Mouse (Mus musculus): ENCODE measurements around the gene Zfp553. TPM values are rescaled to one million over a fixed set of nuclear protein-coding genes. Genes with fewer than 3 reads are reported as not detected.
A peak's percentile ranks its signal among the peaks of the same experiment; 100 is the strongest.
"Not testable (repeated sequence)": the region's sequence is repeated elsewhere in the genome, so short reads cannot be mapped to it uniquely, and the experiment has no call there.

Gene Zfp553
- polyA plus RNA-seq, 1 experiment: 6.8 TPM

- H3K27ac ChIP-seq (ENCODE audit: insufficient read depth, low read depth, low read length): peak overlapping the region; percentile 86
- peak overlapping the region; percentile 87 for H3K4me3 ChIP-seq (ENCODE audit: insufficient read depth, low read length)
- no peak for TF ChIP-seq POLR2A (IDR thresholded peaks at IDR 0.05; ENCODE audit: borderline replicate concordance, low read depth, low read length)
- H3K4me1 ChIP-seq (ENCODE audit: control insufficient read depth, insufficient read depth, low read length): peaks cover 25% of the 10 kb centered on the region
Observed at GRCm38 (mm10) chr7:127231826-127232621, 837 bp upstream of the Zfp553 start.

- H3K27ac ChIP-seq (ENCODE audit: insufficient read depth, low read depth, low read length): peak overlapping the region; percentile 86
- peak overlapping the region; percentile 87 for H3K4me3 ChIP-seq (ENCODE audit: insufficient read depth, low read length)
- TF ChIP-seq CTCF (IDR thresholded peaks at IDR 0.05; ENCODE audit: low read depth, low read length) (no peak), POLR2A (IDR thresholded peaks at IDR 0.05; ENCODE audit: borderline replicate concordance, low read depth, low read length) (no peak)
- peaks cover 25% of the 10 kb centered on the region for H3K4me1 ChIP-seq (ENCODE audit: control insufficient read depth, insufficient read depth, low read length)
Observed at GRCm38 (mm10) chr7:127233368-127233749, 498 bp downstream of the Zfp553 start.

- 0 out of 2 replicates have a peak overlapping the region, but pooled peaks have one; percentile 8 for H3K27ac ChIP-seq (ENCODE audit: insufficient read depth, low read depth, low read length)
- no peak for TF ChIP-seq CTCF (IDR thresholded peaks at IDR 0.05; ENCODE audit: low read depth, low read length)
- TF ChIP-seq POLR2A (IDR thresholded peaks at IDR 0.05; ENCODE audit: borderline replicate concordance, low read depth, low read length): no peak
- H3K4me1 ChIP-seq (ENCODE audit: control insufficient read depth, insufficient read depth, low read length): peaks cover 25% of the 10 kb centered on the region
- H3K4me3 ChIP-seq (ENCODE audit: insufficient read depth, low read length): peak overlapping the region; percentile 87
Observed at GRCm38 (mm10) chr7:127233765-127234164, 904 bp downstream of the Zfp553 start.

DNA sequence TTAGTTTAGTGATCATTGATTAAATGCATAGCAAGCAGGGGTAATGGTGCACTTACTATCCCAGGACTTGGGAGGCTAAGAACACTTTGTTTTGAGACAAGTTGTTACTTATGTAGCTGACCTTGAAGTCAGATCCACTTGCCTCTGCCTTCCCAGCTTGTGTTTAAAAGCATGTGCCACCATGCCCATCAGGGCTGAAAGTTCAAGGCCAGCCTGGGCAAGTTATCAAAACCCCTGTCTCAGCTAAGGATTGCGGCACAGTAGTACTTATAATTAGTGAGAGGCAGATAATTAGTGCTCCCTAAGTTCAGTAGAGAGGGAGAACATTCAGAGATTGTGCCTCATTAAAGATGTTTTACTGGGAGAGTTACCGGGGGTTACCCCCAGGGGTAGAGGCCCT, 1.9 kb downstream of the Zfp553 start:
- H3K4me3 ChIP-seq (ENCODE audit: insufficient read depth, low read length): no peak overlapping the region
- H3K4me1 ChIP-seq (ENCODE audit: control insufficient read depth, insufficient read depth, low read length): peaks cover 21% of the 10 kb centered on the region
- TF ChIP-seq POLR2A (IDR thresholded peaks at IDR 0.05; ENCODE audit: borderline replicate concordance, low read depth, low read length): no peak
- TF ChIP-seq CTCF (IDR thresholded peaks at IDR 0.05; ENCODE audit: low read depth, low read length): no peak
- H3K27ac ChIP-seq (ENCODE audit: insufficient read depth, low read depth, low read length): no peak overlapping the region

- Histone ChIP-seq H3K27ac (ENCODE audit: insufficient read depth, low read depth, low read length) (no peak overlapping the region; the same call in 1 of the 2 replicates), H3K4me1 (ENCODE audit: control insufficient read depth, insufficient read depth, low read length) (peaks cover 11% of the 10 kb centered on the region), H3K4me3 (ENCODE audit: insufficient read depth, low read length) (peak overlapping the region; percentile 91)
- no peak for TF ChIP-seq CTCF (IDR thresholded peaks at IDR 0.05; ENCODE audit: low read depth, low read length)
- TF ChIP-seq POLR2A (IDR thresholded peaks at IDR 0.05; ENCODE audit: borderline replicate concordance, low read depth, low read length): no peak
Observed at GRCm38 (mm10) chr7:127243361-127243867, 10.6 kb downstream of the Zfp553 start.

DNA sequence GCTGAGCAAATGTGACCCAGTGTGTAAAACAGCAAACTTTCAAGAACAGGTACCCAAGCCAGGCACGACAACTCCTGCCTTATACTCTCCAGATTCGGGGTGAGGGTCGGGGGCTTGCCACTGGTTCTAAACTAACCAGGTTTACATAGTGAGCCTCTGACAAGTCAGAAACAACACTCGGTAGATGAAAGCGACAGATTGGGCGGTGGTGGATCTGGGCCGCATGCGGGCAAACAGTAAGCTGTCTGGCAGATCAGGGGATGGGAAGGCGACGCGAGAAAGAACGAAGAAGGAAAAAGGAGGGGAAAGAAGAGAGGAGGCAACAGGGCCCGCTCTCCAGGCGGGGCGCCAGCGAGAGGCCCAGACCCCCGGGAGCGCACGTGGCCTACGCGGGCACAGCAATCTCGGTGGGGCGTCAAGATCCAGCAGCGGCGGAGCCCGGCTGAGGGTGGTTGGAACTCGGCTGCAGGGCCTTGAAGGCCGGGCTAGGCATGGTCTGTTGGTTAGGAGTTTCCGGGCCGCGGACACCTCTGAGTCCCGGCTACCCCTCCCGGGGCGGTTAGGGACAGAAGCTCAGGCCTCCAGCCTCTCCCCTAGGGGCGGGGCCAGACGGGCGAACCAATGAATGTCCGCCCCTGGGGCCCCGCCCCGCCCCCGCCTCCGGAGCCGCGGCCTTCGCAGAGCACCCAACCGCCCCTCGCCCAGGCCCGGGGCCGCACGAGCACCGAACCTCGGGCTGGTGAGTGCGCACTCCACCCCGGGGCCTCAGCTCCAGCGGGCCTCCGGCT, 11.2 kb downstream of the Zfp553 start, which contains the start of gene Zfp771:
Gene Zfp771, plus strand, starts transcription at position 405 of the 788 bp plus-strand sequence.
- H3K27ac ChIP-seq (ENCODE audit: insufficient read depth, low read depth, low read length): peak within 1 kb of the TSS; percentile 75
- TF ChIP-seq CTCF (IDR thresholded peaks at IDR 0.05; ENCODE audit: low read depth, low read length) (no peak), POLR2A (IDR thresholded peaks at IDR 0.05; ENCODE audit: borderline replicate concordance, low read depth, low read length) (peak; percentile 19; the same call in 1 of the 2 replicates)
- peaks cover 11% of the 10 kb centered on the region for H3K4me1 ChIP-seq (ENCODE audit: control insufficient read depth, insufficient read depth, low read length)
- peak within 1 kb of the TSS; percentile 91 for H3K4me3 ChIP-seq (ENCODE audit: insufficient read depth, low read length)

DNA sequence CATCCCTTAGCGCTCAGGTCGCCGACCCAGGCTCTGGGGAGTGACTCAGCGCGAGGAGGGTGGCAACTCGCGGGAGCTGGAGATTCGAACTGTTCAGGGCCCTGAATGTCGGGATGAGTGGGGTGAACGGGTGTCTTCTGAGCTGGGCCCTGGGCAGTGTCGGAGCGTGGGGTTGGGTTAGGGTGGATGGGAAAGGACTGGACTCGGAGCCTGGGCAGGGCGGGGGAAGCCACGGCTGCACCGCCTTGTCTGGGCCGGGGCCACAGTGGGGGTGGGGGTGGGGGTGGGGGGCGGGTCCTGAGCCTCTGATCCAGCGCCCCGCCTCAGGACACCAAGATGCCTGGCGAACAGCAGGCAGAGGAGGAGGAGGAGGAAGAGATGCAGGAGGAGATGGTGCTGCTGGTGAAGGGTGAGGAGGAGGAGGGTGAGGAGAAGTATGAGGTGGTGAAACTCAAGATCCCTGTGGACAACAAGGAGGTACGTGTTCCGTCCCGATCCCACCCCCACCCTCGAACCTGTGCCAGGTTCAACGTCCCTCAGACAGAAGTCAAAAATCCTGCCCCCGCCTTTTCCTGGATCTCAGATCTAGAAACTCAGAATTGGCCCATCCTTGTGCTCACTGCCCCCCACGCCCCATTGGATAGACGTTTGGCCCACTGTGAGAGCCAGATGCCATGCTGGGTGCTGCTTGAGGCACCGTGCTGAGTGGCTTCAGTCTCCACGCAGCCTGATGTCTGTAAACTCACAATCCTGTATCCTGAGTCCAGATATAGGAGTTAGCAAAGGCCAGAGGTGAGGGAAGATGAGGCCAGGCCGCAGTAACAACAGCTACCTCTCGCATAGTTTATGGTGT, 12.0 kb downstream of the Zfp553 start:
- Histone ChIP-seq H3K4me3 (ENCODE audit: insufficient read depth, low read length) (peak overlapping the region; percentile 91), H3K4me1 (ENCODE audit: control insufficient read depth, insufficient read depth, low read length) (peaks cover 11% of the 10 kb centered on the region), H3K27ac (ENCODE audit: insufficient read depth, low read depth, low read length) (peak overlapping the region; percentile 71)
- TF ChIP-seq CTCF (IDR thresholded peaks at IDR 0.05; ENCODE audit: low read depth, low read length) (no peak), POLR2A (IDR thresholded peaks at IDR 0.05; ENCODE audit: borderline replicate concordance, low read depth, low read length) (no peak; the same call in 1 of the 2 replicates)

- not testable (repeated sequence) for H3K27ac ChIP-seq (ENCODE audit: insufficient read depth, low read depth, low read length); H3K4me3 ChIP-seq (ENCODE audit: insufficient read depth, low read length)
- peaks cover 14% of the 10 kb centered on the region for H3K4me1 ChIP-seq (ENCODE audit: control insufficient read depth, insufficient read depth, low read length)
Observed at GRCm38 (mm10) chr7:127250511-127250910, 17.6 kb downstream of the Zfp553 start.

DNA sequence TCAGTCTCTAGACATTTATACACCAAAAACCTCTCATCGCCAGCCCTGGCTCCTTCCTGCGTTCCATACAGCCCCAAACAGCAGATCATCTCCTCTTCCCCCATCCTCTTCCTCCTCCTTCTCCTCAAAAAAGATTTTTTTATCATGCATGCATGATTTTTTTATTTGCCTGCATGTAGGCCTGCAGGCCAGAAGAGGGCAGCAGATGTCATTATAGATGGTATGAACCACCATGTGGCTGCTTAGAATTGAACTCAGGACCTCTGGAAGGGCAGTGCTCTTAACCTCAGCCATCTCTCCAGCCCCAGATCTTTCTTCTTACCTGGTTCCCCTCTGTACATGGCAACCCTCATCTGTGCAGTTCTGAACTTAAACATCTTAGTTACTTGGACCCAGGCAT, 19.6 kb downstream of the Zfp553 start:
- Histone ChIP-seq H3K27ac (ENCODE audit: insufficient read depth, low read depth, low read length) (no peak overlapping the region), H3K4me1 (ENCODE audit: control insufficient read depth, insufficient read depth, low read length) (peaks cover 12% of the 10 kb centered on the region; the same call in 1 of the 2 replicates), H3K4me3 (ENCODE audit: insufficient read depth, low read length) (no peak overlapping the region)
- no peak for TF ChIP-seq POLR2A (IDR thresholded peaks at IDR 0.05; ENCODE audit: borderline replicate concordance, low read depth, low read length)
- TF ChIP-seq CTCF (IDR thresholded peaks at IDR 0.05; ENCODE audit: low read depth, low read length): peak; percentile 60; the same call in 1 of the 2 replicates

Measured in bone marrow macrophage, adult 2 months (primary cell).